Mouse (Mus musculus) myocyte (in vitro differentiated cells): Measurements from ENCODE around the gene Cep57l1. TPM values are rescaled to one million over a fixed set of nuclear protein-coding genes. Genes with fewer than 3 reads are reported as not detected.

Experiments used
- H3K27me3 ChIP-seq: one replicate; pipeline ENCODE4 v1.6.1; 2011; ENCODE audit not compliant: control insufficient read depth, insufficient read depth, insufficient read length
- H3K36me3 ChIP-seq: one replicate; pipeline ENCODE4 v1.6.1; 2011; ENCODE audit not compliant: control insufficient read depth, insufficient read depth
- H3K4me2 ChIP-seq: one replicate; pipeline ENCODE4 v1.6.1; 2011; ENCODE audit warnings: low read depth, control low read depth
- H3K4me3 ChIP-seq: one replicate; pipeline ENCODE4 v1.5.1; 2011; ENCODE audit warnings: mild to moderate bottlenecking, control low read depth, moderate library complexity
- H3K79me2 ChIP-seq: one replicate; pipeline ENCODE4 v1.6.1; 2011; ENCODE audit not compliant: control insufficient read depth, insufficient read depth
- H3ac ChIP-seq: one replicate; pipeline ENCODE4 v1.6.1; 2011; ENCODE audit not compliant: control insufficient read depth, insufficient read length
- CEBPB ChIP-seq: IDR thresholded peaks from 2 replicates; pipeline ENCODE4 v1.6.1; 2011; ENCODE audit warnings: mild to moderate bottlenecking, moderate library complexity; ENCODE audit not compliant: poor library complexity, insufficient read depth, severe bottlenecking
- E2F4 ChIP-seq: IDR thresholded peaks from one replicate; pipeline ENCODE4 v1.6.1; 2011; ENCODE audit warnings: mild to moderate bottlenecking, control low read depth, moderate library complexity; ENCODE audit not compliant: insufficient read depth
- MAX ChIP-seq: IDR thresholded peaks from one replicate; pipeline ENCODE4 v1.6.1; 2011; ENCODE audit warnings: low read depth, mild to moderate bottlenecking, control low read depth
- MYOD1 ChIP-seq, 3 experiments: IDR thresholded peaks; one replicate each; pipeline ENCODE4 v1.6.1; 2011; ENCODE audit warnings: control low read depth in 2 of 3, low read depth in 2 of 3, mild to moderate bottlenecking in 2 of 3, moderate library complexity in 1 of 3; ENCODE audit not compliant: insufficient read length in 2 of 3, control insufficient read depth in 1 of 3
- MYOG ChIP-seq, 3 experiments: IDR thresholded peaks; one replicate each; pipeline ENCODE4 v1.6.1; 2011; ENCODE audit warnings: control low read depth in 2 of 3, low read depth in 2 of 3, mild to moderate bottlenecking in 2 of 3; ENCODE audit not compliant: insufficient read length in 2 of 3, control insufficient read depth in 1 of 3, insufficient read depth in 1 of 3
- POLR2A ChIP-seq: IDR thresholded peaks from one replicate; pipeline ENCODE4 v1.6.1; 2011; ENCODE audit warnings: low read depth, mild to moderate bottlenecking, control low read depth, moderate library complexity; ENCODE audit not compliant: insufficient read length
- POLR2AphosphoS2 ChIP-seq: IDR thresholded peaks from one replicate; pipeline ENCODE4 v1.6.1; 2011; ENCODE audit warnings: low read depth, control low read depth; ENCODE audit not compliant: insufficient read length
- REST ChIP-seq: IDR thresholded peaks from one replicate; pipeline ENCODE4 v1.6.1; 2011; ENCODE audit warnings: mild to moderate bottlenecking, control low read depth, moderate library complexity; ENCODE audit not compliant: insufficient read depth, insufficient read length
- SRF ChIP-seq: IDR thresholded peaks from one replicate; pipeline ENCODE4 v1.6.1; 2011; ENCODE audit warnings: low read depth; ENCODE audit not compliant: control insufficient read depth, insufficient read length
- TCF12 ChIP-seq: IDR thresholded peaks from one replicate; pipeline ENCODE4 v1.6.1; 2011; ENCODE audit warnings: mild to moderate bottlenecking, control low read depth; ENCODE audit not compliant: poor library complexity, insufficient read depth, severe bottlenecking
- TCF3 ChIP-seq: IDR thresholded peaks from one replicate; pipeline ENCODE4 v1.6.1; 2011; ENCODE audit warnings: low read depth, control low read depth; ENCODE audit not compliant: insufficient read length
- USF1 ChIP-seq: IDR thresholded peaks from one replicate; pipeline ENCODE4 v1.6.1; 2011; ENCODE audit warnings: low read depth, mild to moderate bottlenecking, control low read depth, moderate library complexity
- polyA plus RNA-seq: library from polyadenylated mRNA; unstranded; fragments of >200 nt; fragmentation: generic; extraction: Trizol; gene quantifications from one replicate; pipeline ENCODE4 v1.2.1, GENCODE M21; 2012; ENCODE audit warnings: missing spikeins

Gene Cep57l1
- polyA plus RNA-seq, 1 experiment, result 3.3 TPM

- Histone ChIP-seq H3ac (no peak overlapping the region), H3K27me3 (no peaks in the 10 kb centered on the region), H3K79me2 (no peaks in the 10 kb centered on the region), H3K4me3 (no peak overlapping the region), H3K36me3 (no peaks in the 10 kb centered on the region), H3K4me2 (no peak overlapping the region)
- no peak for TF ChIP-seq POLR2AphosphoS2
- no peak for TF ChIP-seq MAX
- no peak for TF ChIP-seq TCF12
- no peak for TF ChIP-seq TCF3
- TF ChIP-seq SRF, result no peak
- TF ChIP-seq E2F4, result no peak
These were observed 110.0 kb downstream of the Cep57l1 start for GRCm38 (mm10) chr10:41699669-41700068.

GRCm38 (mm10) chr10:41697040-41697439 lies 112.6 kb downstream of the Cep57l1 start:
- TF ChIP-seq MYOD1 (IDR thresholded peaks at IDR 0.05; ENCODE audit: control insufficient read depth in 1 of 3, insufficient read length in 2 of 3, low read depth in 2 of 3) (peak in 1 of 3 experiments; percentile 66), POLR2AphosphoS2 (no peak), TCF3 (peak; percentile 53)
- Histone ChIP-seq H3K4me2 (no peak overlapping the region), H3K4me3 (no peak overlapping the region), H3K27me3 (peaks cover 12% of the 10 kb centered on the region), H3ac (no peak overlapping the region), H3K79me2 (no peaks in the 10 kb centered on the region), H3K36me3 (no peaks in the 10 kb centered on the region)

- peaks cover 14% of the 10 kb centered on the region for H3K27me3 ChIP-seq
- no peak overlapping the region for H3K4me3 ChIP-seq
- no peaks in the 10 kb centered on the region for H3K79me2 ChIP-seq
- no peak overlapping the region for H3ac ChIP-seq
- no peaks in the 10 kb centered on the region for H3K36me3 ChIP-seq
- no peak for TF ChIP-seq USF1
- TF ChIP-seq POLR2A, result no peak
- TF ChIP-seq MAX, result no peak
- TF ChIP-seq TCF3, result no peak
- TF ChIP-seq REST, result no peak
- no peak for TF ChIP-seq CEBPB
- no peak for TF ChIP-seq TCF12
- no peak for TF ChIP-seq MYOD1 (IDR thresholded peaks at IDR 0.05; ENCODE audit: control insufficient read depth in 1 of 3, insufficient read length in 2 of 3, low read depth in 2 of 3)
- TF ChIP-seq POLR2AphosphoS2, result no peak
- TF ChIP-seq E2F4, result no peak
- TF ChIP-seq MYOG (IDR thresholded peaks at IDR 0.05; ENCODE audit: control insufficient read depth in 1 of 3, insufficient read depth in 1 of 3, insufficient read length in 2 of 3, low read depth in 2 of 3), result no peak
- TF ChIP-seq SRF, result no peak
- no peak overlapping the region for H3K4me2 ChIP-seq
These were observed 118.7 kb downstream of the Cep57l1 start for GRCm38 (mm10) chr10:41690978-41691377.

- TF ChIP-seq USF1 (no peak), TCF3 (no peak)
- no peak overlapping the region for H3K4me3 ChIP-seq
- H3ac ChIP-seq, result no peak overlapping the region
- H3K27me3 ChIP-seq, result peaks cover 14% of the 10 kb centered on the region
- no peaks in the 10 kb centered on the region for H3K79me2 ChIP-seq
- peak overlapping the region; percentile 84 for H3K4me2 ChIP-seq
- no peaks in the 10 kb centered on the region for H3K36me3 ChIP-seq
These were observed 119.5 kb downstream of the Cep57l1 start for GRCm38 (mm10) chr10:41689941-41690887.

- TF ChIP-seq TCF12 (no peak), USF1 (no peak), TCF3 (no peak), POLR2AphosphoS2 (no peak), SRF (no peak), MYOG (IDR thresholded peaks at IDR 0.05; ENCODE audit: control insufficient read depth in 1 of 3, insufficient read depth in 1 of 3, insufficient read length in 2 of 3, low read depth in 2 of 3) (no peak), E2F4 (no peak), CEBPB (no peak), MYOD1 (IDR thresholded peaks at IDR 0.05; ENCODE audit: control insufficient read depth in 1 of 3, insufficient read length in 2 of 3, low read depth in 2 of 3) (no peak), POLR2A (no peak), REST (no peak), MAX (no peak)
- H3ac ChIP-seq, result no peak overlapping the region
- no peaks in the 10 kb centered on the region for H3K79me2 ChIP-seq
- no peaks in the 10 kb centered on the region for H3K27me3 ChIP-seq
- peak overlapping the region; percentile 56 for H3K4me2 ChIP-seq
- no peak overlapping the region for H3K4me3 ChIP-seq
- no peaks in the 10 kb centered on the region for H3K36me3 ChIP-seq
These were observed 125.1 kb downstream of the Cep57l1 start for GRCm38 (mm10) chr10:41684548-41684996.
